Mouse (Mus musculus) MEL (cell line): Measurements from ENCODE around the gene Arl8a.
A peak's percentile ranks its signal among the peaks of the same experiment; 100 is the strongest.

Experiments used
- CHD2 ChIP-seq: IDR thresholded peaks from 2 replicates; pipeline ENCODE4 v1.6.1; 2011; ENCODE audit warnings: low read length, improper control_type of control experiment
- CTCF ChIP-seq, 3 experiments: IDR thresholded peaks in 2 of 3; conservative IDR thresholded peaks in 1 of 3; 2 replicates each; pipeline ENCODE4 v1.5.1; 2011 to 2012; ENCODE audit warnings: low read length in 3 of 3, low read depth in 2 of 3, mild to moderate bottlenecking in 2 of 3, improper control_type of control experiment in 1 of 3, inconsistent platforms in 1 of 3, mixed read lengths in 1 of 3, moderate library complexity in 1 of 3; ENCODE audit not compliant: control insufficient read depth in 1 of 3, insufficient read depth in 1 of 3, poor library complexity in 1 of 3, severe bottlenecking in 1 of 3
- E2F4 ChIP-seq: IDR thresholded peaks from 2 replicates; pipeline ENCODE4 v1.6.1; 2011; ENCODE audit warnings: low read depth, low read length, improper control_type of control experiment, borderline replicate concordance
- EP300 ChIP-seq, 2 experiments: IDR thresholded peaks; 2 replicates each; pipeline ENCODE4 v1.6.1; 2011; ENCODE audit warnings: improper control_type of control experiment in 2 of 2, low read length in 2 of 2, low read depth in 1 of 2, mild to moderate bottlenecking in 1 of 2
- HCFC1 ChIP-seq: IDR thresholded peaks from 2 replicates; pipeline ENCODE4 v1.6.1; 2012; ENCODE audit warnings: low read depth, mild to moderate bottlenecking, inconsistent platforms, low read length, improper control_type of control experiment, moderate library complexity
- POLR2A ChIP-seq, 2 experiments: IDR thresholded peaks; 2 replicates each; pipeline ENCODE4 v1.6.1; 2011 to 2012; ENCODE audit warnings: low read length in 2 of 2, mild to moderate bottlenecking in 2 of 2, control low read depth in 1 of 2, improper control_type of control experiment in 1 of 2, low read depth in 1 of 2, moderate library complexity in 1 of 2; ENCODE audit not compliant: control insufficient read depth in 1 of 2, insufficient read depth in 1 of 2, poor library complexity in 1 of 2
- RAD21 ChIP-seq: IDR thresholded peaks from 2 replicates; pipeline ENCODE4 v1.6.1; 2011; ENCODE audit warnings: mild to moderate bottlenecking, low read depth, low read length, improper control_type of control experiment
- TCF12 ChIP-seq: IDR thresholded peaks from 2 replicates; pipeline ENCODE4 v1.6.1; 2014; ENCODE audit warnings: low read depth, mild to moderate bottlenecking, inconsistent platforms, low read length, improper control_type of control experiment, moderate library complexity
- ZC3H11A ChIP-seq: IDR thresholded peaks from 2 replicates; pipeline ENCODE4 v1.6.1; 2012; ENCODE audit warnings: low read depth, mild to moderate bottlenecking, inconsistent platforms, low read length, improper control_type of control experiment
- ZMIZ1 ChIP-seq: IDR thresholded peaks from 2 replicates; pipeline ENCODE4 v1.6.1; 2012; ENCODE audit warnings: low read depth, mild to moderate bottlenecking, inconsistent platforms, low read length, improper control_type of control experiment, moderate library complexity

DNA sequence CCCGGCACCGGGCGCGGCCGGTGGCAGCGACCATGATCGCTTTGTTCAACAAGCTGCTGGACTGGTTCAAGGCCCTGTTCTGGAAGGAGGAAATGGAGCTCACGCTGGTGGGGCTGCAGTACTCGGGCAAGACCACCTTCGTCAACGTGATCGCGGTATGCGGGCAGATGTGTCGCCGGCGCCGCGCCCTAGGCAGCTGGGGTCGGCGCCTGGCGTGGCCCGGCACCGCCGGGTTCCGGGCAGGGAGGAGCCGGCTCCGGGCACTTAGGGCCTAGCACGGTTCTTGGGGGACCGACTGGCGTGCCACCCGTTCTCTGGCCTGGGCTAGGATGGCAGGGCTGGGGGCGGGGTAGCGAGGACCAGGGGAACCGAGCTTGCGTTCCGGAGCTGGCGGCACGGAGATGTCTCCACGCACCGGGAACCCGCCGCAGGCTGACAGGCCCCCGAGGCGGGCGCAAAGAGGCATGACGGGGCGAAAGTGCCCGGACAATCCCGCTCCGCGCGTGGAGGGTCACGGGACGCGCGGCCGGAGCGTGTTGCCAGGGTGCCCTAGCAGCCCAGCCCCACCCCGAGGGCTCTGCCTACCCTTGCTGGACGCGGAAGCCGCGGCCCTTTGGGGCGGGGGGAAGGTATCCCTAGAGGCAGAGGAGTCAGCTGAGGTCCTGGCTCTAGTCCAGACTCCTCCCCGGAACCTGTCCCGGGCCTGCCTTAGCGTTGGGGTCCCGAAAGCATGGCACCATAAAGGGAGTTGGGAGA, 500 bp downstream of the Arl8a start:
- no peak for TF ChIP-seq ZMIZ1
- no peak for TF ChIP-seq CTCF (IDR thresholded peaks at IDR 0.05 in 2 of 3, conservative IDR thresholded peaks at IDR 0.05 in 1 of 3; ENCODE audit: control insufficient read depth in 1 of 3, insufficient read depth in 1 of 3, low read depth in 2 of 3, low read length in 3 of 3, poor library complexity in 1 of 3, severe bottlenecking in 1 of 3)
- TF ChIP-seq POLR2A (IDR thresholded peaks at IDR 0.05; ENCODE audit: control insufficient read depth in 1 of 2, insufficient read depth in 1 of 2, low read depth in 1 of 2, low read length in 2 of 2, poor library complexity in 1 of 2) = peak; percentile 19 to 46; a peak in 1 of 4 replicates
- no peak for TF ChIP-seq E2F4
- TF ChIP-seq ZC3H11A = no peak
- no peak for TF ChIP-seq RAD21
- peak; percentile 68; the same call in 1 of the 2 replicates for TF ChIP-seq HCFC1
- TF ChIP-seq CHD2 = no peak
- peak in 1 of 2 experiments; percentile 29; a peak in 1 of 4 replicates for TF ChIP-seq EP300 (IDR thresholded peaks at IDR 0.05; ENCODE audit: low read depth in 1 of 2, low read length in 2 of 2)
- no peak for TF ChIP-seq TCF12
